Mouse (Mus musculus) kidney, postnatal 25 days (tissue): ENCODE results near the gene Lypd6b.

Source experiments
- DNase-seq, 2 experiments: peaks; one replicate each; pipeline ENCODE4 v3.0.0; 2021; ENCODE audit warnings: mixed read lengths in 2 of 2

Gene Lypd6b

DNA sequence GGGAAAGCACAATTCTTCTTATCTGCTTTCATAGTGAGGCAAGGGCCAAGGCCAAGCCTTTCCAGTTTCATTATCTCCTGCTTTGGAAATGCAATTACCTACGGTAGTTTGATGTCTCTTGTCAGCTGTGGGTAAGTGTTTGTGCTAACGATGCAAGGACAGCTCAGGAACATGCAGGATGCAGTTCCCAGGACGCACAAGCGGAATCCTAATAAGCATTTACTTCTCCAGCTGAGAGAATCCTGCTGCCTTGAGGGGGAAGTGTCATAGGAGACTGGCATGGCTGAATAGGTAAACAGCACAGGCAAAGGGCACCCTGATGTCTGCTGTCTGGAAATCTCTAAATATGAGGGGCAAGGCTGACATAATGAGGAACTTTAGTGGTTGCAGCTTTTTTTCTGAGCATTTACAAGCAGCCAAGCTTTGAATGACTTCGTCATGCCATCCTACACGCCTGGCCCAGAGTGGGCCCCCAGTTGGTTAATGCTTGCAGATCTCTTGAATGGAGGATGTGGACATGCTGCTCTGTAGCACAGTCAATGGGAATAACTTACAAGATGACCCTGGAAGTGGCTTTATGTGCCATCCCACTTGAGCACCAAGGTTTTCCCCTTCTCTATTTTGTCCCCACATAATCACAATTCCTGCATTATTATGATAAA lies 165.3 kb downstream of the Lypd6b start:
- DNase-seq, result no peak

DNA sequence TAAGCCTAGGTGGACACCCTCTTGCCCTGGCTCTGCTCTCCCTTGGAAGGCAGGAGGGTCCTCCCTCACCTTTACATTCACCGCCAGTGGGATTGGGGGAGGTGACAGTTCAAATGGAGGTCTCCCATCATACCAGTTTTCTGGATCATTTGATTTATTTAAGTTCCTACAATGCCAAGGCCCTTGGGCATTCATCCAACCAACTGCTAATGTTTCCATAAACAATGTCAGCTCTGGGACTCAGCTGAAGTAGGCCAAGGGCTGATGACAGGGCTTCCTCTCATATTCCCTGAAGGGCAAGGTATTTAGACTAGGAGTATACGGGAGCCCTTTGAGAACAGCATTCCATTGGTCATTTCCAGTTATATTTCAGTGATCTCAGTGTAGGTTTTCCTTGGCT lies 170.0 kb downstream of the Lypd6b start:
- DNase-seq, result no peak

- DNase-seq, result no peak
Observed at GRCm38 (mm10) chr2:49961991-49962390, 174.5 kb downstream of the Lypd6b start.

- no peak for DNase-seq
Observed at GRCm38 (mm10) chr2:49964899-49965298, 177.4 kb downstream of the Lypd6b start.

DNA sequence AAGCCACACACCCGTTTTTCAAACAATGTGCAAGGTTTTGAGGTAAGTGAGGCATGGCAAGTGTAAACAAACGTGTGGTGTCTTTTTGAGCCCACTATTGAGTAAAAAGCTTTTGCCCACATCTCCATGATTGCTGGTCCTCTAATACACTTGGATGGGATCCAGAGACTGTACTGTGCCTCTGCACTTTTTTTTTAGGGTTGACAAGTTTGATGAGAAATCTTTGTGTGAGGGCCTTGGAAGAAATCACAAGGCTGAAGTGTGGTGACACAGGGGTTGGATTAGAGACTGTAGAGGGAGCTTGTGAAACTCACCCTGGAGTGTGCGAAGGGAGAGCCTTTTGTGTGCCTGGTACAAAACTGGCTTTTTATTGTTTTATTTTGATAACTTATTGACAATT lies 180.3 kb downstream of the Lypd6b start:
- DNase-seq, result no peak

- DNase-seq, result no peak
Observed at GRCm38 (mm10) chr2:49970990-49971389, 183.5 kb downstream of the Lypd6b start.

DNA sequence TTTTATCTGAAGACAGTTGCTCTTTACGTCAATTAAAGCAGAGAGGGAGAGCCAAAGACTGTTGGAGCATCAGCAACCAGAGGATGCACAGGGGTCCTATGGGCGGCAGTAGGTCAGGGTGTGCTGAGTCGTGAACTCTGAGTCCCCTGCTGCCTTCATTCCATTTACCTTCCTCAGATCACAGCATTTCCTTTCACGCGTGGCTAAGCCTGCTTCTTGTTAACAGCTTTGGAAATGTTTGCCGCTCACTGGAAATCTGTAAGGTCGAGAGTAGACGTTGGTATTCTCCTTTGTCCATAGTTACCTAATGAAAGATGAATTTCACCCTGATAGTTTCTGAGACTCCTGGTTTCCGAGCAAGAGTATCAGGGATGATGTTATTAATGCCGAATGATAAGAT lies 191.1 kb downstream of the Lypd6b start:
- no peak for DNase-seq

DNA sequence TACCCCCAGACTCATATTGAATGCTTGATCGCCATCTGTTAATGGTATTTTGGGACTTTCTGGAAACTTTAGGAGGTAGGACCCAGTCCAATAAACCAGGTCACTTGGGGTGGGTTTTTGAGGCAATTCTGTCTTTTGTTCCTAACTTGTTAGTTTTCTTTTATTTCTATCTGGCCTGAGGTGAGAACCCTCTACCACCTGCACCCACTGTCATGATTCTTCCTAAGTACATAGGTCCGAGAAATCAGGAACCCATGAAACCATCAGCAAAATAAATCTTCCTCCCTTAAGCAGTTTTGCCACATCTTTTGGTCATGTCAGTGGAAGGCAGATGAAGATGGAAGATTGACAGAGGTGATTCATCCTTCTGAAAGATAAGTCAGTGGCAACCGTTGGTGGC lies 192.5 kb downstream of the Lypd6b start:
- DNase-seq, result no peak

DNA sequence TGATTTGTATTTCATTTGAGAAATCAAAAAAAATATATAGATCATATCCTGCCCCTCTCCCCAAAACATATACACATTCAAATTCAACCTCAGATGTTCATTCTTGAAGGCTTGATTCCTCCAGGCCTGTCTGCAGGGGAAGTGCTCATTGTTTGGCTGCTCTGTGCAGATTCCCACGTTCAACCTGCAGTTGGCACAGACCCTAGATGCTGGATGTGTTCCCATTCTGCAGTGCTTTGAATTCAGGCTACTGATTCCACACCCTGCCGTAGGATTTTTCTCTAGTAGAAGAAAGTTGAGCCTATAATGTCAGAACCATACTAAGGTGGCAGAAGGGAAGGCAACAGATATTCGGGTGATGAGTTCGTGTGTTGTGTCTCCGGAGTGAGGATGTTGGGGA lies 195.5 kb downstream of the Lypd6b start:
- DNase-seq, result no peak

GRCm38 (mm10) chr2:49984780-49985179 lies 197.3 kb downstream of the Lypd6b start:
- DNase-seq, result no peak

GRCm38 (mm10) chr2:49995841-49996240 lies 208.4 kb downstream of the Lypd6b start:
- no peak for DNase-seq

- no peak for DNase-seq
Observed at GRCm38 (mm10) chr2:49997216-49997615, 209.7 kb downstream of the Lypd6b start.
